Mouse (Mus musculus) left cerebral cortex, adult 11 months (tissue): Measurements from ENCODE around the gene Olfr486.
"Not testable (repeated sequence)": the region's sequence is repeated elsewhere in the genome, so short reads cannot be mapped to it uniquely, and the experiment has no call there.

Experiments used
- DNase-seq: peaks from one replicate; pipeline ENCODE4 v3.0.0; 2022; ENCODE audit warnings: low spot score

Gene Olfr486

DNA sequence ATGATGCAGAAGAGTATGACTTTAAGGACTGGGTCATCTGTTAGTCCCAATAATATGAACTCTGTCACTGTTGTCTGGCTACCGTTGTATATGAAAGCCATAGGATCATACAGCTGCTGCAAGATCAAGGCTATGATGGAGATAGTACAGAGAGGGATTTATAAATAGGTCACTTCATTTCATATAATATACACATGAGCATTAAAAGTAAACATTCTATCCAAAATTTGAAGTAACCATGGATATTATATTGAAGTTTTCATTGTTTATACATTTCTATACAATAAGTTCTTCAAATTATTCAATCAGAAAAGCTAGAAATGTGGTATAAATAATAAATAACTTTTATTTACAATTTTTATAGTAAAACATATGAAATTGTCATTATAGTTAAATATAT, at the start of gene Olfr486:
Gene Olfr486 (minus strand): TSS at position 101 of the 400 bp plus-strand sequence.
- not testable (repeated sequence) for DNase-seq

DNA sequence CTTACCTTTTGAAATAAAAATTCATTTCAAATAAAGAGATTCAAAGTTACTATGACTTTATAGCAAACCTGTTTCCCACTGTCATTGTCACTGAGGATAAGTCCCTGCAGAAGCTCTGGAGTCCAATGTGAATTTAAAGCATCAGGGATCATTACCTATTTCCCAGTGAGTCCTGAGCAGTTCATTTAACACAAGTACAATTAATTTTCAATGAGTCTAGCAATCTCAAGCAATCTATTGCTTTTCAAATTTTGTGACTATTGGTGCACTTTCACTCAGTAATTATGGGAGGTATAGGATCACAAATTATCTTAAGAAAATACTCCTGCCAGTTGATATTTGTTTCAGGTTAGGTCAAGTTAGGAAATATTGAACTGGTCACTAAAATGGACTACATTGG, 42.0 kb upstream of the Olfr486 start, which contains the start of gene Olfr487:
Gene Olfr487 (minus strand): TSS at position 101 of the 400 bp plus-strand sequence.
- not testable (repeated sequence) for DNase-seq

DNA sequence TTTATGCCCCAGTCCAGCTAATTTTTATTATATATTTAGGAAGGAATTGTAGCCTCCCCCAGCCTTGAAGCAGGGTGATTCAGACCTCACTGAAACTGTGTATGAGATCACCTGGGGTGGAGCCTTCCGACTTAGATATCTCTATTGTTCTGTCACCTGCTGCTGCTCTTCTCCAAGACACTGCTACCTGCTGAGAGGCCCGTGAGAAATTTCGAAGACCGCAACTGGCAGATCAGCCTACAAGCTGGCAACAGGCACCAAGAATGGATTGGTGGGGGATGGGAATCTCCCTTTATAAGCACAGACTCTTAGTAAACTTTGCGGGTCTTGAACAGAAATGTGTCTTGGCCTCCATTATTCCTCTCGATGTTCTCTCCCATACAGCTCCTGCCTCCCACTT, 24.4 kb upstream of the Olfr486 start:
- no peak for DNase-seq

- not testable (repeated sequence) for DNase-seq
Measured at GRCm38 (mm10) chr7:108196337-108196736, 23.8 kb upstream of the Olfr486 start.

DNA sequence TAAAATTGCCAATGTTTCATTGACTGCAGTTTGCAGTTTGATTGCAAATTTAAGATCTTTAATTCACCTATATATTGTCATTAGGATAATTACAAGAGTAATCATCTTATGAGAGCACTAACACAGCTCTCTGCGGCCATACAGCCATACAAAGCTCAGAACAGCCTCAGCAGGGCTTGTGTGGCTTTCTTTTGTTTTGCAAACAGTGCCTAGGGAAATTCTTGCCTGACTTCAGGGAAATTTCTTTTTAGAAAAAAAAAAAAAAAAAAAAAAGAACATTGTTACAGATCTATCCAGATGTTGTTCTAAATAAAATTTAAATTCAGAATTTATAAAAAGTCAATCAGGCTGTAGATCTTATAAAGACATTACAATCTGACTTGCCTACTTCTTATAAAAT, 20.2 kb upstream of the Olfr486 start:
- not testable (repeated sequence) for DNase-seq

GRCm38 (mm10) chr7:108191196-108191595, 18.7 kb upstream of the Olfr486 start:
- not testable (repeated sequence) for DNase-seq

DNA sequence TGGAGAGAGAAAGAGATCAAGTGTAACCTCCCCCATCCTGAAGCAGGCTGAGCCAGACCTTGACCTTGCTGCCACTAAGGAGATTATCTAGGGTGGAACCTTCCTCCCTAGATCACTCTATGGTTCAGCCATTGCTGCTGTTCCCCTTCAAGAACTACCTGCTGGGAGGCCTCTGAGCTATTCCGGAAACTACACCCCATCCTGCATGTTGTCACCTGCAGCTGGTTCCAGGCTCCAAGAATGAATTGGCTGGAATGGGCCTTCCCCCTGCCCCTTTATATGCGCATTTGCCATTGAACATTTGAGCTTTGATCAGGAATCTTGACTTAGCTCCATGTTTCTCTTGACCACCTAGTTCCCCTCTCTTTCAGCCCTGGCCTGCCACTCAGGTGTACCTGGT, 12.7 kb upstream of the Olfr486 start:
- DNase-seq: not testable (repeated sequence)

GRCm38 (mm10) chr7:108184401-108184800, 11.9 kb upstream of the Olfr486 start:
- not testable (repeated sequence) for DNase-seq

DNA sequence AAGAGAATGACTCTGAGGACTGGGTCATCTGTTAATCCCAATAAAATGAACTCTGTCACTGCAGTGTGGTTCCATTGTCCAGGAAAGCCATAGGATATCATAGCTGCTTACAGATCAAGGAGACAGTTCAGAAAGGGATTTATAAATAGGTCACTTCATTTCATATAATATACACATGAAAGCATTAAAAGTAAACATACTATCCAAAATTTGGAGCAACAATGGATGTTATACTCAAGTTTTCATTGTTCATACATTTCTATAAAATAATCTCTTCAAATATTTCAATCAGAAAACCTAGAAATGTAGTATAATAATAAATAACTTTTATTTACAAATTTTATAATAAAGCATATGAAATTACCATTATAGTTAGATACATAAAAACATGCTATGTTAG, 12.8 kb downstream of the Olfr486 start, which contains the start of gene Olfr485:
Gene Olfr485 (minus strand): TSS at position 101 of the 400 bp plus-strand sequence.
- no peak for DNase-seq

DNA sequence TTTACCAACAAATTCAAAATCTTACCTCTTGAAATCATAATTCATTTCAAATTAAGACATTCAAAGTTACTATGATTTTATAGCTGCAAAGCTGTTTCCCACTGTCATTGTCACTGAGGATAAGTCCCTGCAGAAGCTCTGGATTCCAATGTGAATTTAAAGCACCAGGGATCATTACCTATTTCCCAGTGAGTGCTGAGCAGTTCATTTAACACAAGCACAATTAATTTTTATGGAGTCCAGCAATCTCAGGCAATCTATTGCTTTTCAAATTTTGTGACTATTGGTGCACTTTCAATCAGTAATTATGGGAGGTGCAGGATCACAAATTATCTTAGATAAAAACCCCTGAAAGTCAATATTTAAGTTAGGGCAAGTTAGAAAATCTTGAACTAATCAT, 45.2 kb downstream of the Olfr486 start, which contains the start of gene Olfr484:
Gene Olfr484 (minus strand): TSS at position 101 of the 400 bp plus-strand sequence.
- DNase-seq: no peak
